ENCODE assay signal across 10 mouse cellular contexts in the genomic region with DNA sequence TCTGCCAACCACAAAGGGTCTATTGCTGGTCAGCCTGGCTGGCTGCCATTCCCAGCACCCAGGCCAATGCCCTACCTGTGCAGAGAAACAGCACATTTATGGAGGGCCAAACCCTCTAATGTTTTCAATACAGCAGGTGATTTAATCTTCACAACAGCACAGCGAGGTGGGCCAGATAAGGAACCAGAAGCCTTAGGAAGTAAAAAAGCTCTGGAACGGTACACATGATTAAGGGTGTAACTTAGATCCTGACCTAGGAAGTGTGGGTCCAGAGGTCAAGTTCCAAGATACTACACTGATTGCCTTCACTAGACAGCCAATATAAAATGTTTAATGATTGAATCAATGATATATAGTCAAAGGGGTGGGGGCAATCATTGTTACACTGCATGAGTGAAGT. TPM values are rescaled to one million over a fixed set of nuclear protein-coding genes. Genes with fewer than 3 reads are reported as not detected.
A peak's percentile ranks its signal among the peaks of the same experiment; 100 is the strongest.
ATAC-seq and TF ChIP-seq lines count a peak whose summit lies in the region.
"Not testable (repeated sequence)": the region's sequence is repeated elsewhere in the genome, so short reads cannot be mapped to it uniquely, and the experiment has no call there.
"Had no signal": no experiment of that assay in that cellular context is flagged by ENCODE, and none has a peak within 500 bp of the region (broad histone marks: within the 10 kb centered on the region; RNA-seq: fewer than 3 reads in every experiment).

No protein-coding gene starts in this region.

- H3K4me3 ChIP-seq in intestine, embryonic 15.5 days (replicated peaks); intestine, embryonic 16.5 days (ENCODE audit: low read length); intestine, postnatal 0 days (ENCODE audit: low read depth, low read length): not testable (repeated sequence)

- no CpG with 5 or more reads among the region's 2 CpGs for WGBS in intestine, embryonic 15.5 days
- no CpG with 5 or more reads among the region's 2 CpGs for WGBS in intestine, embryonic 16.5 days
- no CpG with 5 or more reads among the region's 2 CpGs for WGBS in intestine, postnatal 0 days

- H3K9me3 ChIP-seq in intestine, embryonic 15.5 days; intestine, embryonic 16.5 days (ENCODE audit: control insufficient read depth, low read length); intestine, postnatal 0 days (ENCODE audit: control insufficient read depth): not testable (repeated sequence)

- not testable (repeated sequence) for H3K27ac ChIP-seq in intestine, embryonic 15.5 days; intestine, embryonic 16.5 days (ENCODE audit: low read length); intestine, postnatal 0 days (ENCODE audit: low read depth, low read length)

- not testable (repeated sequence) for H3K9ac ChIP-seq in intestine, embryonic 15.5 days; intestine, embryonic 16.5 days (ENCODE audit: low read depth, low read length); intestine, postnatal 0 days (ENCODE audit: low read depth, low read length)

- not testable (repeated sequence) for H3K36me3 ChIP-seq in intestine, embryonic 15.5 days; intestine, embryonic 16.5 days (ENCODE audit: control insufficient read depth, insufficient read depth, low read length); intestine, postnatal 0 days (ENCODE audit: control insufficient read depth, insufficient read depth)

- not testable (repeated sequence) for H3K4me1 ChIP-seq in intestine, embryonic 15.5 days (replicated peaks); intestine, embryonic 16.5 days (ENCODE audit: control insufficient read depth, insufficient read depth, low read length); intestine, postnatal 0 days (replicated peaks; ENCODE audit: control insufficient read depth, insufficient read depth, low read length)

- not testable (repeated sequence) for H3K27me3 ChIP-seq in intestine, embryonic 15.5 days (replicated peaks); intestine, embryonic 16.5 days (replicated peaks; ENCODE audit: control insufficient read depth, insufficient read depth, low read length); intestine, postnatal 0 days (replicated peaks; ENCODE audit: control insufficient read depth, insufficient read depth, low read length)

- TF ChIP-seq CTCF in intestine, postnatal 0 days (IDR thresholded peaks at IDR 0.05; ENCODE audit: low read depth) = not testable (repeated sequence)

- H3K4me2 ChIP-seq in intestine, embryonic 15.5 days (replicated peaks); intestine, embryonic 16.5 days (ENCODE audit: low read depth, low read length); intestine, postnatal 0 days (replicated peaks; ENCODE audit: low read depth): not testable (repeated sequence)

- peak; percentile 74 for ATAC-seq in intestine, embryonic 15.5 days
- peak; percentile 76 for ATAC-seq in intestine, embryonic 16.5 days
- peak; percentile 66 for ATAC-seq in intestine, postnatal 0 days

RNA-seq across cellular contexts. Expression of a gene that starts 8.5 kb away (rescaled TPM):
- not detected in 2 replicates for polyA plus RNA-seq in intestine, embryonic 15.5 days (2015; fragmentation: Nextera tagmentation; extraction: Ambion mirVana)
- polyA plus RNA-seq in intestine, embryonic 16.5 days (2015; fragmentation: Nextera tagmentation; extraction: Ambion mirVana) = not detected in 2 replicates
- not detected in 2 replicates for polyA plus RNA-seq in intestine, postnatal 0 days (2015; fragmentation: Nextera tagmentation; extraction: Ambion mirVana)
- polyA plus RNA-seq: activated CD4-positive, CD25-positive, alpha-beta regulatory T cell, adult 4 months; adrenal gland, adult 2 months; brain, embryonic 14.5 days; C2C12; CD4-positive, CD25-positive, alpha-beta regulatory T cell, adult 4 months; G1E; Patski had no signal

RNA-seq across cellular contexts. Expression of a gene that starts 17.6 kb away (rescaled TPM):
- polyA plus RNA-seq in intestine, embryonic 15.5 days (2015; fragmentation: Nextera tagmentation; extraction: Ambion mirVana) = not detected in 2 replicates
- polyA plus RNA-seq in intestine, embryonic 16.5 days (2015; fragmentation: Nextera tagmentation; extraction: Ambion mirVana) = not detected in 2 replicates
- 0.12 TPM in 1 of 2 replicates, not detected in the other for polyA plus RNA-seq in intestine, postnatal 0 days (2015; fragmentation: Nextera tagmentation; extraction: Ambion mirVana)
- polyA plus RNA-seq: activated CD4-positive, CD25-positive, alpha-beta regulatory T cell, adult 4 months; brain, embryonic 14.5 days; C2C12 had no signal

RNA-seq across cellular contexts. Expression of a gene that starts 34.4 kb away (rescaled TPM):
- polyA plus RNA-seq in intestine, embryonic 15.5 days (2015; fragmentation: Nextera tagmentation; extraction: Ambion mirVana) = 15.5 and 17.0 TPM in 2 replicates
- 16.6 and 16.8 TPM in 2 replicates for polyA plus RNA-seq in intestine, embryonic 16.5 days (2015; fragmentation: Nextera tagmentation; extraction: Ambion mirVana)
- polyA plus RNA-seq in intestine, postnatal 0 days (2015; fragmentation: Nextera tagmentation; extraction: Ambion mirVana) = 9.9 and 11.4 TPM in 2 replicates
